Mouse (Mus musculus) midbrain, embryonic 12.5 days (tissue): ENCODE measurements around the gene Obscn. TPM values are rescaled to one million over a fixed set of nuclear protein-coding genes. Genes with fewer than 3 reads are reported as not detected.
"Not testable (repeated sequence)": the region's sequence is repeated elsewhere in the genome, so short reads cannot be mapped to it uniquely, and the experiment has no call there.

Experiments used
- ATAC-seq: fragments of 200-750 bp; cut with Nextera tagmentation; 2 replicates; pipeline ENCODE4 v1.8.0; 2017; ENCODE audit warnings: low read depth, moderate TSS enrichment, moderate library complexity; ENCODE audit not compliant: low FRiP score
- H3K27ac ChIP-seq: fragments of 300-500 bp; sonication (generic); replicated peaks from 2 replicates; pipeline ENCODE4 v1.5.1; 2016; ENCODE audit warnings: mild to moderate bottlenecking
- H3K27me3 ChIP-seq: fragments of 300-500 bp; sonication (generic); 2 replicates; pipeline ENCODE4 v1.6.1; 2016; ENCODE audit warnings: mild to moderate bottlenecking
- H3K36me3 ChIP-seq: fragments of 300-500 bp; sonication (generic); 2 replicates; pipeline ENCODE4 v1.6.1; 2016
- H3K4me1 ChIP-seq: fragments of 300-500 bp; sonication (generic); 2 replicates; pipeline ENCODE4 v1.6.1; 2016
- H3K4me2 ChIP-seq: fragments of 300-500 bp; sonication (generic); replicated peaks from 2 replicates; pipeline ENCODE4 v1.6.1; 2016; ENCODE audit warnings: mild to moderate bottlenecking, moderate library complexity
- H3K4me3 ChIP-seq: fragments of 300-500 bp; sonication (generic); 2 replicates; pipeline ENCODE4 v1.5.1; 2016; ENCODE audit warnings: mild to moderate bottlenecking
- H3K9ac ChIP-seq: fragments of 300-500 bp; sonication (generic); replicated peaks from 2 replicates; pipeline ENCODE4 v1.6.1; 2016; ENCODE audit warnings: mild to moderate bottlenecking, moderate library complexity
- H3K9me3 ChIP-seq: fragments of 300-500 bp; sonication (generic); 2 replicates; pipeline ENCODE4 v1.6.1; 2016; ENCODE audit warnings: mild to moderate bottlenecking
- WGBS: fragments of 180-500 bp; shearing (Covaris S2); methylation state at CpG from one replicate; pipeline ENCODE4 v1.1.7; 2016; 5-methylcytosine and 5-hydroxymethylcytosine counted together
- polyA plus RNA-seq: library from polyadenylated mRNA; unstranded; fragments of >200 nt; fragmentation: Nextera tagmentation; extraction: Ambion mirVana; gene quantifications from 2 replicates; pipeline ENCODE4 v1.2.1, GENCODE M21; 2016

Obscn gene
- polyA plus RNA-seq, 1 experiment from 2014 or later: 0.14 TPM

DNA sequence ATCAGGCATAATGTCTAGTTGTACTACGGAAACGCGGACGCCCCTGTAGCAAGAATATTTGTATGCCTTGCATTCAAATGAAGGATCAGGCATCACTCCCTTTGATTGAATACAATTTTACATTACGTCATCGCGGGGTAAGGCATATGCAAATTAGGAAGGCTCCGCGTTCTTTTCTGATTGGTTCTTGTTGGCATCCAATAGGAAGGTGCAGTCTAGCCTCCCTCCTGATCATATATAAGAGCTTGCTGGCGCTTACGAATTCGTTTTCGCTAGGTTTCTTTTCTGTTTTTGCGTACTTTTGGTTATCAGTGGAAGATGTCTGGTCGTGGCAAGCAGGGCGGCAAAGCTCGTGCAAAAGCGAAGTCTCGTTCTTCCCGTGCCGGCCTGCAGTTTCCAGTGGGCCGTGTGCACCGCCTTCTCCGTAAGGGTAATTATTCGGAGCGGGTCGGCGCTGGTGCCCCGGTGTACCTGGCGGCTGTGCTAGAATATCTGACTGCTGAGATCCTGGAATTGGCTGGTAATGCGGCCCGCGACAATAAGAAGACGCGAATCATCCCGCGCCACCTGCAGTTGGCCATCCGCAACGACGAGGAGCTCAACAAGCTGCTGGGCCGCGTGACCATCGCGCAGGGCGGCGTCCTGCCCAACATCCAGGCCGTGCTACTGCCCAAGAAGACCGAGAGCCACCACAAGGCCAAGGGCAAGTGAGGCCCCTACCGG is 181.6 kb downstream of the Obscn start, which contains the start of the genes Hist3h2a and Trim17:
TSS of gene Hist3h2a (plus strand) at position 266 of the 723 bp plus-strand sequence.
TSS of gene Trim17 (plus strand) at position 266 of the 723 bp plus-strand sequence.
- ATAC-seq: peak; percentile 87
- peaks cover 10% of the 10 kb centered on the region for H3K27me3 ChIP-seq
- WGBS: under 1% methylated on average over 49 of the region's 49 CpGs

DNA sequence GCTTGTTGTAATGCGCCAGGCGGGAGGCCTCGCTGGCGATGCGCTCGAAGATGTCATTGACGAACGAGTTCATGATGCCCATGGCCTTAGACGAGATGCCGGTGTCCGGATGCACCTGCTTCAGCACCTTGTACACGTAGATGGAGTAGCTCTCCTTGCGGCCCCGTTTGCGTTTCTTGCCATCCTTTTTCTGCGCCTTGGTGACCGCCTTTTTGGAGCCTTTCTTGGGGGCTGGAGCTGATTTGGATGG is 182.1 kb downstream of the Obscn start:
- peak; percentile 50 for ATAC-seq

More for the DNA sequence above, 181.6 kb downstream of the Obscn start, which contains the start of the genes Hist3h2a and Trim17:
- Histone ChIP-seq H3K4me2 (peak within 1 kb of the TSS; percentile 94), H3K4me1 (peaks cover 51% of the 10 kb centered on the region), H3K36me3 (0 out of 2 replicates have a peak, but pooled peaks cover 10% of the 10 kb centered on the region), H3K4me3 (peak within 1 kb of the TSS; percentile 58), H3K9me3 (no peaks in the 10 kb centered on the region), H3K27ac (peak within 1 kb of the TSS; percentile 99), H3K9ac (peak within 1 kb of the TSS; percentile 94)

GRCm38 (mm10) chr11:58953351-58954169 is 182.6 kb downstream of the Obscn start:
- peak overlapping the region; percentile 94 for H3K9ac ChIP-seq
- H3K27me3 ChIP-seq: peaks cover 10% of the 10 kb centered on the region
- H3K4me3 ChIP-seq: peak overlapping the region; percentile 58
- 1% methylated on average over 33 of the region's 33 CpGs for WGBS
- H3K4me1 ChIP-seq: peaks cover 45% of the 10 kb centered on the region
- no peaks in the 10 kb centered on the region for H3K9me3 ChIP-seq
- 0 out of 2 replicates have a peak, but pooled peaks cover 10% of the 10 kb centered on the region for H3K36me3 ChIP-seq
- peak overlapping the region; percentile 99 for H3K27ac ChIP-seq
- peak overlapping the region; percentile 94 for H3K4me2 ChIP-seq
- peak; percentile 8 for ATAC-seq

More for the DNA sequence above, 182.1 kb downstream of the Obscn start:
- H3K27me3 ChIP-seq, H3K9me3 ChIP-seq: not testable (repeated sequence)
- H3K27ac ChIP-seq: peak overlapping the region; percentile 99
- peaks cover 48% of the 10 kb centered on the region for H3K4me1 ChIP-seq
- peak overlapping the region; percentile 94 for H3K9ac ChIP-seq
- peak overlapping the region; percentile 94 for H3K4me2 ChIP-seq
- 0 out of 2 replicates have a peak, but pooled peaks cover 10% of the 10 kb centered on the region for H3K36me3 ChIP-seq
- H3K4me3 ChIP-seq: peak overlapping the region; percentile 58
- WGBS: 0% methylated on average over 17 of the region's 17 CpGs

DNA sequence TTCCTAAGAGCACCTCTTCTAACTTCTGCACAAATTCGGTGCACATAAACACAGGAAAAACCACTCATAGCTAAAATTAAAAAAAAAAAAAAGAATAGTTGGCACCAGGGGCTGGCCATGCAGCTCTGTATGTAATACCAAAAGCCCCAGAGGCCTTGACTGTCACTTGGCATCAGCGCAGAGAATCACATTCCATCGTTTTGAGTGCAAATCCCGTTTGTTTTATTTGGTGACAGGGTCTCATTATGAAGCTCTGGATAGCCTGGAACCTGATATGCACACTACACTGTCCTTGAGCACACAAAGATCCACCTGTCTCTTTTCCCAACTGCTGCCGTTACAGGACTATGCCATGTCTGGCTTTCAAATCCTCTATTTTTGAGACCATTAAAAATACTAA is 185.0 kb downstream of the Obscn start:
- Histone ChIP-seq H3K4me1 (peaks cover 31% of the 10 kb centered on the region), H3K9me3 (no peaks in the 10 kb centered on the region), H3K9ac (no peak overlapping the region), H3K4me2 (peak overlapping the region; percentile 58), H3K27me3 (no peaks in the 10 kb centered on the region), H3K27ac (peak overlapping the region; percentile 99), H3K36me3 (no peaks in the 10 kb centered on the region), H3K4me3 (no peak overlapping the region)
- no peak for ATAC-seq
- 65% methylated on average over 5 of the region's 5 CpGs for WGBS

DNA sequence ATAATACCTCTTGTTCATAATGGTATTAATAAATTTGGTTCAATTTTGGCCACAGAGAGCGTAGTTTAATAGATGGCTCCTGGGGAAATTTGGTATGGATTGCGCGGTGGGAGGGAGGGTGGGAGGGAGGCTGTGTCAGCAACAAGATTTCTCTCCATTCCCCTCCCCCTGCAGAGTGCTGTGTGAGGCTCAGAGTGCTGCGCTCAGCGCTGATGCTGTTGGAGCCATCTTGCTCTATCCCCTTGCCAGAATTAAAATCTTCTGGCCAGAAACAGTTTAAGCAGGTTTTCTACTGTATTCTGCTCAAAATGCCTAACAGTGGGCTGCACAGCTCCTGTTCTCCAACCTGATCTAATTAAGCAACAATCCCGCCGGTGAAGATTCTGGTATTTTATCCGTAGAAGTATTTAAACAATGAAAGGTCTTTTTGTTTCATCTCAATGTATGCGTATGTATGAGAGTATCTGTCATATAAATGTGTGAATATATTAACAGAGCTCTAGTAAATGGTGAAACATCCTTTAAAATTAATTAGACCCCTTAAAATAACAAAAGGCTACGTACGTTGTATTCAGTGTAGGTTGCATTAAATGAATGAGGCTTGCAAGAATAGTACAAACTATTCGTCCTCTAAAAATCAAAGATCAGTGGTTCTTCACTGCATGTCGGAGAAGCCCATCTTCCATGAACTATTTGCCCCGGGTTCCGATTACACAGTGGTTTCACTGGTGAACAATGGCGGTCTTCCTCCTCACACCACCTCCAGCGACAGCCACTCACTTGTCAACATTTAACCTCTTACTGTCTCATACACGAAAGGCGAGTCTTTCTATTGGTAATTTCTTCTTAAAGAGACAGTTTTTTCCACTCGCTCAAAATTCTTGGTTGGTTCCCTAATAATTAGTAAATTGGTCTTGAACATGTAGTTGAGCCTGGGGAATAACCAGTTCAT is 186.4 kb downstream of the Obscn start:
- H3K27me3 ChIP-seq: no peaks in the 10 kb centered on the region
- ATAC-seq: peak; percentile 53
- WGBS: 4% methylated on average over 20 of the region's 20 CpGs

DNA sequence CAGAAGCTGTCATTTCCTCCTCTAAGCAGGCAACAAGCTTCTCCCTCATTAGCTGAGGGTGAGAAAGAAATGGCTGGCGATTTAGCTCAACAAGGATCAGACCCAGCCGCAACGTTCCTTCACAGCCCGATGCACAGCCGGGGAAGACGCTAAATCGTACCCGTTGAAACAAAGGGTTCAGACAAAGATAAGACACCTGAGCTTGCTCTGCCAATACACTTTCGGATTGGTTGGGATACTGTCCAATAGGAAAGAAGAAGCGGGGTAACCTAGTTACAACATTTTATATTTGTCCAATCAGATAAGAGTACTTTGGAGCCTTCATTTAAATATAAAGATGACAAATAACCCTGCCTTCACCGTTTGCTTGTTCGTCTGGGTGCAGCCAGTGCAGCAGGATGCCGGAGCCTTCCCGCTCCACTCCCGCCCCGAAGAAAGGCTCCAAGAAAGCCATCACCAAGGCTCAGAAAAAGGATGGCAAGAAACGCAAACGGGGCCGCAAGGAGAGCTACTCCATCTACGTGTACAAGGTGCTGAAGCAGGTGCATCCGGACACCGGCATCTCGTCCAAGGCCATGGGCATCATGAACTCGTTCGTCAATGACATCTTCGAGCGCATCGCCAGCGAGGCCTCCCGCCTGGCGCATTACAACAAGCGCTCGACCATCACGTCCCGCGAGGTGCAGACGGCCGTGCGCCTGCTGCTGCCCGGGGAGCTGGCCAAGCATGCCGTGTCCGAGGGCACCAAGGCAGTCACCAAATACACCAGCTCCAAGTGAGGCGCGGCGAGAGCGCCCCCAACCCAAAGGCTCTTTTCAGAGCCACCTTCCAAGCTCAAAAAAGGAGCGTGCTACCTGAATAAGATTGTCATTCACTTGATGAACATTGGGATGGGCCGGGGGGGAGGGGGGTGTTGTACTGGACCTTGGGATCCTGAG is 187.4 kb downstream of the Obscn start, which contains the start of gene Hist3h2ba:
TSS of gene Hist3h2ba (plus strand) at position 379 of the 938 bp plus-strand sequence.
- H3K36me3 ChIP-seq: no peaks in the 10 kb centered on the region
- peak within 1 kb of the TSS; percentile 99 for H3K27ac ChIP-seq
- H3K27me3 ChIP-seq: no peaks in the 10 kb centered on the region; the same call in 1 of the 2 replicates
- WGBS: under 1% methylated on average over 42 of the region's 48 CpGs
- H3K4me1 ChIP-seq: peaks cover 26% of the 10 kb centered on the region
- H3K9ac ChIP-seq: peak within 1 kb of the TSS; percentile 97
- peak within 1 kb of the TSS; percentile 58 for H3K4me2 ChIP-seq
- H3K9me3 ChIP-seq: no peaks in the 10 kb centered on the region
- peak within 1 kb of the TSS; percentile 68 for H3K4me3 ChIP-seq
- ATAC-seq: peak; percentile 89

More for the DNA sequence above, 186.4 kb downstream of the Obscn start:
- no peaks in the 10 kb centered on the region for H3K36me3 ChIP-seq
- peak overlapping the region; percentile 58 for H3K4me2 ChIP-seq
- H3K4me1 ChIP-seq: peaks cover 26% of the 10 kb centered on the region
- peak overlapping the region; percentile 97 for H3K9ac ChIP-seq
- peak overlapping the region; percentile 99 for H3K27ac ChIP-seq
- H3K4me3 ChIP-seq: peak overlapping the region; percentile 68
- H3K9me3 ChIP-seq: no peaks in the 10 kb centered on the region

GRCm38 (mm10) chr11:58947798-58948528 is 188.2 kb downstream of the Obscn start:
- no peaks in the 10 kb centered on the region; the same call in 1 of the 2 replicates for H3K27me3 ChIP-seq
- ATAC-seq: peak; percentile 64
- peak overlapping the region; percentile 68 for H3K4me3 ChIP-seq
- WGBS: 17% methylated on average over 23 of the region's 23 CpGs
- H3K9ac ChIP-seq: peak overlapping the region; percentile 71
- no peaks in the 10 kb centered on the region for H3K9me3 ChIP-seq
- H3K4me1 ChIP-seq: peaks cover 21% of the 10 kb centered on the region
- peak overlapping the region; percentile 58 for H3K4me2 ChIP-seq
- H3K27ac ChIP-seq: peak overlapping the region; percentile 99
- H3K36me3 ChIP-seq: no peaks in the 10 kb centered on the region

DNA sequence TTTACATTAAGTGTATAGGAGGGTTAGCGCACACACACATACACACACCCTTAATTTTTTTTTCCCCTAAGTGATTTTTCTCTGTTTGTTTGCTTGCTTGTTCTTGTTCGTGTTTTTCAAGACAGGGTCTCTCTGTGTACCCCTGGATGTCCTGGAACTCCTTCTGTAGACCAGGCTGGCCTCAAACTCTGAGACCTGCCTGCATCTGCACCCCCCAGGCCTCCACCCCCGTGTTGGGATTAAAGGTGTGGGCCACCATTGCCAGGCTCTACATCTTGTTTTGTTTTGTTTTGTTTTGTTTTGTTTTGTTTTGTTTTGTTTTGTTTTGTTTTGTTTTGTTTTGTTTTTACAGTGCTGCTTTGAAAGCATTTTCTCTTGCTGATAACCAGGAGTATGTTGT is 188.9 kb downstream of the Obscn start:
- H3K27me3 ChIP-seq: no peaks in the 10 kb centered on the region; the same call in 1 of the 2 replicates
- WGBS: 82% methylated on average over 3 of the region's 3 CpGs
- peaks cover 18% of the 10 kb centered on the region for H3K4me1 ChIP-seq
- ATAC-seq: no peak
- H3K9me3 ChIP-seq: no peaks in the 10 kb centered on the region
- H3K36me3 ChIP-seq: no peaks in the 10 kb centered on the region
- H3K9ac ChIP-seq: peak overlapping the region; percentile 24; the same call in 1 of the 2 replicates
- peak overlapping the region; percentile 58; the same call in 1 of the 2 replicates for H3K4me2 ChIP-seq
- H3K27ac ChIP-seq: peak overlapping the region; percentile 99
- no peak overlapping the region for H3K4me3 ChIP-seq
